ENCODE assay signal across 8 mouse cellular contexts in the genomic region with DNA sequence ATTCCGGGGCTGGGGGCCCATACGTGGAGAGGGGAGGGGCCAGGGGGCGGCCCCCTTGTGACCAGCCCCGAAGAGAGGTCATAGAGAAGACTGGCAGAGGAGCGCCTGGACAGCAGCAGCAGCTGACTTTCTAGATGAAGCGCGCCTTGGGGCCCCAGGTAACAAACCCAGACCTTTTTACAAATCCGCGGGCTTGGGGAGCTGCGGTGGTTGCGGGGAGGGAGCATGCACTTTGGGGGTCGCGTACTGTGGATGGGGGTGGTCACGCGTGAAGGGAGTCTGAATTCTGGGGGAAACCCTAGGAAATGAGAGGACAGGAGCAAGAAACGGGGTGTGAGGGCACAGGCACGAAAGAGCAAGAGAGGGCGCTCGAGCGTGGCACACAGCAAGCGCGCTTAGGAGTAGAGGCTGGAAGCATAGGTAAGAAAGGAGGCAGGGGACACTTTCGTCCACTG. TPM values are rescaled to one million over a fixed set of nuclear protein-coding genes. Genes with fewer than 3 reads are reported as not detected.
DNase-seq lines count a peak whose midpoint lies in the region; ATAC-seq and TF ChIP-seq lines count a peak whose summit lies in the region.

Gene Usp51 (plus strand): TSS at position 83 of the 455 bp plus-strand sequence.

- H3K4me2 ChIP-seq in heart, embryonic 16.5 days (ENCODE audit: low read depth, low read length), result peak within 1 kb of the TSS; percentile 77
- H3K4me2 ChIP-seq in liver, embryonic 15.5 days, result peak within 1 kb of the TSS; percentile 77
- peak within 1 kb of the TSS; percentile 50 for H3K4me2 ChIP-seq in neural tube, embryonic 14.5 days (ENCODE audit: low read depth, low read length)

- H3K4me1 ChIP-seq in E14TG2a.4 (replicated peaks; ENCODE audit: low read depth, low read length), result no peaks in the 10 kb centered on the region
- H3K4me1 ChIP-seq in heart, embryonic 16.5 days (ENCODE audit: control insufficient read depth, insufficient read depth, low read length), result no peaks in the 10 kb centered on the region
- H3K4me1 ChIP-seq in liver, embryonic 15.5 days (replicated peaks), result no peaks in the 10 kb centered on the region
- no peaks in the 10 kb centered on the region for H3K4me1 ChIP-seq in neural tube, embryonic 14.5 days (ENCODE audit: control insufficient read depth, insufficient read depth, low read length)

- peak within 1 kb of the TSS; percentile 42; the same call in 1 of the 2 replicates for H3K27ac ChIP-seq in heart, embryonic 16.5 days (ENCODE audit: low read length)
- H3K27ac ChIP-seq in liver, embryonic 15.5 days (replicated peaks), result no peak within 1 kb of the TSS; the same call in 1 of the 2 replicates
- H3K27ac ChIP-seq in neural tube, embryonic 14.5 days (ENCODE audit: low read depth, low read length), result peak within 1 kb of the TSS; percentile 84

- no peak for TF ChIP-seq CTCF in E14TG2a.4 (conservative IDR thresholded peaks at IDR 0.05; ENCODE audit: low read length)
- TF ChIP-seq CTCF in brain, embryonic 14.5 days (IDR thresholded peaks at IDR 0.05; ENCODE audit: borderline replicate concordance, extremely low read depth, insufficient read depth, insufficient read length), result peak; percentile 31; the same call in 1 of the 2 replicates

- no peaks in the 10 kb centered on the region for H3K27me3 ChIP-seq in E14TG2a.4 (ENCODE audit: insufficient read depth, low read length)
- no peaks in the 10 kb centered on the region; the same call in 1 of the 2 replicates for H3K27me3 ChIP-seq in heart, embryonic 16.5 days (ENCODE audit: control insufficient read depth, insufficient read depth, low read length)
- peaks cover 8% of the 10 kb centered on the region; the same call in 1 of the 2 replicates for H3K27me3 ChIP-seq in liver, embryonic 15.5 days
- no peaks in the 10 kb centered on the region for H3K27me3 ChIP-seq in neural tube, embryonic 14.5 days (ENCODE audit: control insufficient read depth, insufficient read depth, low read length)

- H3K4me3 ChIP-seq in E14TG2a.4 (replicated peaks; ENCODE audit: low read length), result peak within 1 kb of the TSS; percentile 83
- H3K4me3 ChIP-seq in heart, embryonic 16.5 days (ENCODE audit: low read length), result peak within 1 kb of the TSS; percentile 68
- H3K4me3 ChIP-seq in liver, embryonic 15.5 days (replicated peaks), result peak within 1 kb of the TSS; percentile 60
- peak within 1 kb of the TSS; percentile 48 for H3K4me3 ChIP-seq in neural tube, embryonic 14.5 days (ENCODE audit: low read depth, low read length)

- TF ChIP-seq POLR2A in brain, embryonic 14.5 days (IDR thresholded peaks at IDR 0.05; ENCODE audit: borderline replicate concordance, extremely low read depth, insufficient read depth, insufficient read length, poor library complexity, severe bottlenecking), result no peak

- peak; percentile 80 for DNase-seq in brain, embryonic 14.5 days (ENCODE audit: low read depth)
- peak; percentile 39 to 51 for DNase-seq in kidney, postnatal 25 days
- peak; percentile 8 for DNase-seq in thymus, postnatal 14 days

- no peaks in the 10 kb centered on the region for H3K36me3 ChIP-seq in E14TG2a.4 (ENCODE audit: insufficient read depth, low read length)
- H3K36me3 ChIP-seq in heart, embryonic 16.5 days (ENCODE audit: control insufficient read depth, insufficient read depth), result no peaks in the 10 kb centered on the region
- H3K36me3 ChIP-seq in liver, embryonic 15.5 days (replicated peaks), result no peaks in the 10 kb centered on the region
- H3K36me3 ChIP-seq in neural tube, embryonic 14.5 days (ENCODE audit: control insufficient read depth, insufficient read depth, low read length), result no peaks in the 10 kb centered on the region

- WGBS in heart, embryonic 16.5 days, result 12% methylated on average over 23 of the region's 23 CpGs
- 17% methylated on average over 23 of the region's 23 CpGs for WGBS in liver, embryonic 15.5 days (ENCODE audit: insufficient replicate concordance)
- WGBS in neural tube, embryonic 14.5 days, result 19% methylated on average over 23 of the region's 23 CpGs

- H3K9me3 ChIP-seq in E14TG2a.4 (ENCODE audit: low read length), result no peaks in the 10 kb centered on the region
- H3K9me3 ChIP-seq in heart, embryonic 16.5 days (replicated peaks; ENCODE audit: control insufficient read depth, low read length), result no peaks in the 10 kb centered on the region
- H3K9me3 ChIP-seq in liver, embryonic 15.5 days (replicated peaks), result no peaks in the 10 kb centered on the region
- H3K9me3 ChIP-seq in neural tube, embryonic 14.5 days (ENCODE audit: control insufficient read depth, low read length), result no peaks in the 10 kb centered on the region

- H3K9ac ChIP-seq in heart, embryonic 16.5 days (ENCODE audit: low read length), result peak within 1 kb of the TSS; percentile 71
- H3K9ac ChIP-seq in liver, embryonic 15.5 days, result peak within 1 kb of the TSS; percentile 35; the same call in 1 of the 2 replicates
- H3K9ac ChIP-seq in neural tube, embryonic 14.5 days (replicated peaks; ENCODE audit: low read depth, low read length), result peak within 1 kb of the TSS; percentile 60

- peak; percentile 80 for ATAC-seq in erythroblast, adult 5-6 weeks (replicated peaks; ENCODE audit: low FRiP score, poor library complexity, severe bottlenecking)
- ATAC-seq in heart, embryonic 16.5 days (replicated peaks; ENCODE audit: extremely low read depth, insufficient read depth, low FRiP score), result no peak
- ATAC-seq in liver, embryonic 15.5 days (ENCODE audit: insufficient read depth), result peak; percentile 53
- ATAC-seq in neural tube, embryonic 14.5 days (ENCODE audit: low read depth), result peak; percentile 85

RNA-seq across cellular contexts. Expression of gene Usp51, which starts in this region (rescaled TPM):
- polyA plus RNA-seq in brain, embryonic 14.5 days (2012; rRNA removed), result 1.8 and 2.3 TPM in 2 replicates
- not detected in 2 replicates for total RNA-seq in erythroblast, adult 5-6 weeks (2015; ENCODE audit: low replicate concordance)
- not detected in 2 replicates for total RNA-seq in erythroblast, adult 5-6 weeks (2017; ENCODE audit: low replicate concordance)
- polyA plus RNA-seq in heart, embryonic 16.5 days (2015; fragmentation: Nextera tagmentation; extraction: Ambion mirVana), result 0.41 and 0.42 TPM in 2 replicates
- 0.22 and 0.30 TPM in 2 replicates for polyA plus RNA-seq in liver, embryonic 15.5 days (2015; fragmentation: Nextera tagmentation; extraction: Ambion mirVana)
- 2.5 and 3.8 TPM in 2 replicates for polyA plus RNA-seq in neural tube, embryonic 14.5 days (2014; fragmentation: Nextera tagmentation; extraction: Ambion mirVana)

Comparison
In these comparisons a context has a peak if more than half of its experiments do, and no peak if none do; other contexts are left out.
1. Peak in ATAC-seq in erythroblast, adult 5-6 weeks; RNA of the gene not detected or under 1 TPM.
2. Peak in ATAC-seq, H3K4me3 ChIP-seq, H3K9ac ChIP-seq and H3K4me2 ChIP-seq in liver, embryonic 15.5 days; RNA of the gene not detected or under 1 TPM.
3. DNase-seq: peak in every context shown above with its lines; median percentile 80 in brain, embryonic 14.5 days; 45 in kidney, postnatal 25 days; 8 in thymus, postnatal 14 days.